Mouse (Mus musculus) cortical plate, adult 2 months (tissue): ENCODE data around the gene Ugt1a1. TPM values are rescaled to one million over a fixed set of nuclear protein-coding genes. Genes with fewer than 3 reads are reported as not detected.

ENCODE experiments used
- H3K27ac ChIP-seq: fragments of 200-500 bp; 2 replicates; pipeline ENCODE4 v1.5.1; 2012; ENCODE audit warnings: low read length, control low read depth, inconsistent platforms; ENCODE audit not compliant: insufficient read depth
- H3K4me1 ChIP-seq: fragments of 200-500 bp; 2 replicates; pipeline ENCODE4 v1.6.1; 2011; ENCODE audit warnings: low read length; ENCODE audit not compliant: control insufficient read depth, insufficient read depth
- H3K4me3 ChIP-seq: fragments of 200-500 bp; 2 replicates; pipeline ENCODE4 v1.5.1; 2011; ENCODE audit warnings: mild to moderate bottlenecking, low read length, control low read depth; ENCODE audit not compliant: insufficient read depth
- CTCF ChIP-seq: fragments of 200-500 bp; IDR thresholded peaks from 2 replicates; pipeline ENCODE4 v1.5.1; 2011; ENCODE audit warnings: mild to moderate bottlenecking, control low read depth, low read length; ENCODE audit not compliant: insufficient read depth; ENCODE audit errors: extremely low read depth
- POLR2A ChIP-seq: fragments of 200-500 bp; IDR thresholded peaks from 2 replicates; pipeline ENCODE4 v1.6.1; 2011; ENCODE audit warnings: mild to moderate bottlenecking, low read length, control low read depth; ENCODE audit not compliant: insufficient read depth; ENCODE audit errors: extremely low read depth
- polyA plus RNA-seq: library from polyadenylated mRNA; depleted of rRNA; stranded (reverse); fragments of >200 nt; gene quantifications from 2 replicates; pipeline ENCODE4 v1.2.3, GENCODE M21; 2012

Ugt1a1 gene
- polyA plus RNA-seq, 1 experiment, result 0.06 TPM

DNA sequence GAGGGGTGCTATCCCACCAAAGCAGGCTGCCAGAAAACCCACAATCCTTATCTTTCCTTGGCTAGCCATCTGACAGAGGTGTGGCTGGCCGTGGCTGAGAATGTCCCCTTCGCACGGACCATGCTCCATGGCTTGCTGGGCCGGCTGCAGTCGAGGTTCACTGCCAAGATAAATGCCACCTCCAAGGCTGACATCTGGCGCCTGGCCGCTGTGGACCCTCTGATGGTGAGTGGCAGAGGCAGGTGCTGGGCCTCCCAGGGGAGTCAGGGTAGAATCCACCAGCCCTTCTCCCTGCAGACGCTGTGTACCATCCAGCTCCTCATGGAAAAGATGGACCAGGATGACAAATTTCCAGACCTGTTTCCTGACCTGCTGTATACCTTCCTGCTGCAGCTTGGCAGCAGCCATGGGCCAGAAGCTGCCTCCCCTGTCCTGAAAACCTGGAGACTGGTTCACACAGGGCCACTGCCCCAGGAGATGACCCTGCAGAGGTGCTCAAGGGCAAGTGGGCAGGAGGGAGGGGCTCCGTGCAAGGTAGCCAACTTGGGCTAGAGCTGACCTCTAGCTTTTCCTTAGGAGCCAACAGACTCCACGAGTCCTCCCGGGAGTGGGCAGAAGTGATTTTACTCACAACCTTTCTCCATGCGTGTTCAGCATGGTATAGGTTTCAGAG lies 43.2 kb downstream of the Ugt1a1 start:
- Histone ChIP-seq H3K27ac (no peak overlapping the region), H3K4me3 (no peak overlapping the region), H3K4me1 (no peaks in the 10 kb centered on the region)
- TF ChIP-seq POLR2A, result no peak
- no peak for TF ChIP-seq CTCF

- no peaks in the 10 kb centered on the region for H3K4me1 ChIP-seq
- H3K4me3 ChIP-seq, result no peak overlapping the region
- TF ChIP-seq CTCF (no peak), POLR2A (no peak)
- no peak overlapping the region for H3K27ac ChIP-seq
These were observed 43.7 kb downstream of the Ugt1a1 start for GRCm38 (mm10) chr1:88255466-88255857.

- H3K4me1 ChIP-seq, result no peaks in the 10 kb centered on the region
- H3K4me3 ChIP-seq, result no peak overlapping the region
- no peak for TF ChIP-seq POLR2A
- no peak for TF ChIP-seq CTCF
- no peak overlapping the region for H3K27ac ChIP-seq
These were observed 44.4 kb downstream of the Ugt1a1 start for GRCm38 (mm10) chr1:88255989-88256754.

DNA sequence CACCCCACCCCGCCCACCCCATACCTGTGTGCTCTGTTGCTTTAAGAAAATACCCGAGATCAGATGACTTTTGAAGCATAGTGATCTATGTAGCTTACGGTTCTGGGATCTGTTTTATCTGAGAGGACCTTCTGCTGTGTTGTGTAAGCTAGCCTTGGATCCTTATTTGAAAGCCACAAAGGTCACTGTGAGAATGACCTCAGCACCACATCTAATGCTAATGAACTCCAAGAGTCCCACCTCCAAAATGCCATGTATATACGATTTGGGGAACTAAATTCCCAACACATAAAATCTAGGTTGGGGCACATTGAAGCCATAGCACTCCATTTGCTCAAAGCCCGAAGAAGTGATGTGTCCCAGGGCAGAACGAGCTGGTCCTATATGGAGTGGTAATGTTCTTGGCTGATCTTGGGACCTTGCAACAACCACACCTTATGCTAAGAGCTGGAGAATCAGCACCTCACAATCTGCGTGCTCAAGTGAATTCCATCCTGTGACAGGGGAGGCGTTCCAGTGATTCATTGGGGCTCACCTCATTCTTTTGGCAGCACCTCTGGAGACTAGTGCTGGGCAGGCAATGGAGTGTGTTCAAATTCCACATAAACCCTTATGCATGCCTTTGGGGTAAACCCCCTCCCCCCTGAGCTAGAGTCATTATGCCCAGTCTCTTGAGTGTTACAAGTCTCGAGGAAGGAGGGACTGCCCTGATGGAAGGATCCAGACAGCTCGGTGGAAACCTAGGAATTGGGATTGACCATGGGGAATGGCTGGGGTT lies 45.3 kb downstream of the Ugt1a1 start:
- no peak overlapping the region for H3K27ac ChIP-seq
- H3K4me3 ChIP-seq, result no peak overlapping the region
- H3K4me1 ChIP-seq, result no peaks in the 10 kb centered on the region
- TF ChIP-seq CTCF, result no peak
- TF ChIP-seq POLR2A, result no peak

DNA sequence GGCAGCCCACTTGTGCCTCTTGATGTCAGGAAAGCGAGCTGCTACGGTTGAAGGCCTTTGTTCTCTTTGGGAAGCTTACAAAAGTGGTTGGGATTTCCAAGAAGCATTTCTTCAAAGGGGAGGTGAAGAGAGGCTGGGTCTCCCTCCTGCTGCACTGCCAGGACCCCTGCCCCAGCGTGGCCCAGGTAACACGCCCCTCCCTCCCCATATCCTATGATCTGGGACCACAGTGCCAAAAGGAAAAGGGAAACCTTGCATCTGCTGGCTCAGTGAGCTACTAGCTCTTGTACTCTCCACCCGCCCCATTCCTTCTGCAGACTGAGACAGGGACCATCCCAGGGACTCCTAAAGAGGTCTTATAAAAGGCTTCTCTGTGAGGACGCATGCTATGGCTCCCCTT lies 45.9 kb downstream of the Ugt1a1 start:
- Histone ChIP-seq H3K27ac (no peak overlapping the region), H3K4me1 (no peaks in the 10 kb centered on the region), H3K4me3 (no peak overlapping the region)
- TF ChIP-seq CTCF, result no peak
- no peak for TF ChIP-seq POLR2A

DNA sequence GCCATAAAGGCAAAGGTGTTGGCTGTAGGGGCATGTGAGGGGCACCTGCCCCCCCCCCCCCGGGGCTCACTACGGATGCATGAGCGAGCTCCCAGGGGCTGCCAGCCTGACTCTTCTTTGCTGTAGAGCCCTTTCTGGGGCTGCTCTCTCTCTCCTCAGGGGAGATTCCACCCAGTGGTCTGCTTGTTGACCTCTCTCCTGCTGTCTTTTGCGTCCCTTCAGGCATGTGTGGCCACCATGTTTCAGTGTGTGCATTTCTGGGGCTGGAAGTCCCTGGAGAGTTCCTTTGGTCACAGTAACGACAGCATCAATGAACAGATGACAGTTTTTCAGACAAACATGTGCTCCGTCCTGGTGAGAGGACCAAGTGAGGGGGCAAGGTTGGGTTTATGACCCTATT lies 46.6 kb downstream of the Ugt1a1 start:
- TF ChIP-seq CTCF (no peak), POLR2A (no peak)

DNA sequence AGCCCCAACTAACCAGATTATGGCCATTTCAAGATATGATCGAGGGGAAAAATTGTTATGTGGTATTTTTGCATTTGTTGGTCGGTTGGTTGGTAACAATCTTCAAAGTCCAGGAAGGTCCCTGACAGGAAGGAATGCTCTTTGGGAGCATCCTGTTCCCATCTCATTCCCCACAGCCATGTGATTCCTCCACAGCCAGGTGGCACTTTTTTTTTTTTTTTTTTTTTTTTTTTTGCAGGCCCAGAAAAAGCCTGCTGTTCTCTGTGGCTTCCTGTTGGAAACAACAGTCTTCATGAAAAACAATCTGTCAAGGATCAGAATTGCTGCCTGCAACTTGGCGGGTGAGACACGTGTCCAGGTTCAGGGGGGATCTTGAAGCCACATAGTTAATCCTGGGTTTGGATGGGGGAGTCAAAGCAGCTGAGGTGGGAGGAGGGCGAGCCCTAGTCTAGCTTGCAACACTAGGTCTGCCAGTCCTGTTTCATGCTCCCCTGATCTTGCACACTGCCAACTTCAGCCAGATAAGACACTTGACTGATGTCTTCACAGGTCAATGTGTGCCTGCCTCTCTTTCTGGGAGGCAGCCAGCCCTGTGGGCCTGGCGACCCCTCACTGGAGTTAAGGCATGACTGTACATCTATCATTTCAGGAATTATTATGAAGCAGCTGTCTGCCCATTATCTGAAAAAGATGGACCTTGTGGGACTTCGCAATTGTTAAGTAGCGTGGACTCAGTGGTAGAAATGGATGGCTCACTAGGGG lies 47.3 kb downstream of the Ugt1a1 start:
- H3K4me3 ChIP-seq, result no peak overlapping the region
- no peak overlapping the region for H3K27ac ChIP-seq
- TF ChIP-seq POLR2A (no peak), CTCF (no peak)
- no peaks in the 10 kb centered on the region for H3K4me1 ChIP-seq

More for the DNA sequence above, 46.6 kb downstream of the Ugt1a1 start:
- Histone ChIP-seq H3K27ac (no peak overlapping the region), H3K4me1 (no peaks in the 10 kb centered on the region), H3K4me3 (no peak overlapping the region)

GRCm38 (mm10) chr1:88259643-88260024 lies 47.9 kb downstream of the Ugt1a1 start:
- Histone ChIP-seq H3K27ac (no peak overlapping the region), H3K4me1 (no peaks in the 10 kb centered on the region), H3K4me3 (no peak overlapping the region)
- no peak for TF ChIP-seq POLR2A
- TF ChIP-seq CTCF, result no peak

- H3K4me1 ChIP-seq, result no peaks in the 10 kb centered on the region
- no peak for TF ChIP-seq POLR2A
- no peak for TF ChIP-seq CTCF
These were observed 48.4 kb downstream of the Ugt1a1 start for GRCm38 (mm10) chr1:88260114-88260513.

More at GRCm38 (mm10) chr1:88260114-88260513, 48.4 kb downstream of the Ugt1a1 start:
- Histone ChIP-seq H3K4me3 (no peak overlapping the region), H3K27ac (no peak overlapping the region)
